Mouse (Mus musculus): Measurements from ENCODE around the gene Ugt2a3.
"Not testable (repeated sequence)": the region's sequence is repeated elsewhere in the genome, so short reads cannot be mapped to it uniquely, and the experiment has no call there.

Gene Ugt2a3

GRCm38 (mm10) chr5:87336961-87337697 lies at the start of gene Ugt2a3:
Gene Ugt2a3, minus strand, starts transcription at chr5:87337195.
- in situ Hi-C loops (cut with MboI; ENCODE audit: low pct_unique_long_range_greater_than_20kb in 1 of 2, low sequenced_read_pairs in 2 of 2, unreplicated experiment in 1 of 2): loop anchor here in 1 of 2 experiments (25.0 kb wide), 1 partner anchor 475 kb away; no protein-coding TSS in a partner anchor

GRCm38 (mm10) chr5:87380234-87380633 lies 43.2 kb upstream of the Ugt2a3 start:
- in situ Hi-C loops (cut with MboI; ENCODE audit: low pct_unique_long_range_greater_than_20kb in 1 of 2, low sequenced_read_pairs in 2 of 2, unreplicated experiment in 1 of 2): no loop called here

- in situ Hi-C loops (cut with MboI; ENCODE audit: low pct_unique_long_range_greater_than_20kb in 1 of 2, low sequenced_read_pairs in 2 of 2, unreplicated experiment in 1 of 2): no loop called here
Measured at GRCm38 (mm10) chr5:87379825-87380224, 42.8 kb upstream of the Ugt2a3 start.

- in situ Hi-C loops (cut with MboI; ENCODE audit: low pct_unique_long_range_greater_than_20kb in 1 of 2, low sequenced_read_pairs in 2 of 2, unreplicated experiment in 1 of 2): no loop called here
Measured at GRCm38 (mm10) chr5:87375874-87376383, 38.9 kb upstream of the Ugt2a3 start.

GRCm38 (mm10) chr5:87373502-87373863 lies 36.5 kb upstream of the Ugt2a3 start:
- in situ Hi-C loops (cut with MboI; ENCODE audit: low pct_unique_long_range_greater_than_20kb in 1 of 2, low sequenced_read_pairs in 2 of 2, unreplicated experiment in 1 of 2): no loop called here

DNA sequence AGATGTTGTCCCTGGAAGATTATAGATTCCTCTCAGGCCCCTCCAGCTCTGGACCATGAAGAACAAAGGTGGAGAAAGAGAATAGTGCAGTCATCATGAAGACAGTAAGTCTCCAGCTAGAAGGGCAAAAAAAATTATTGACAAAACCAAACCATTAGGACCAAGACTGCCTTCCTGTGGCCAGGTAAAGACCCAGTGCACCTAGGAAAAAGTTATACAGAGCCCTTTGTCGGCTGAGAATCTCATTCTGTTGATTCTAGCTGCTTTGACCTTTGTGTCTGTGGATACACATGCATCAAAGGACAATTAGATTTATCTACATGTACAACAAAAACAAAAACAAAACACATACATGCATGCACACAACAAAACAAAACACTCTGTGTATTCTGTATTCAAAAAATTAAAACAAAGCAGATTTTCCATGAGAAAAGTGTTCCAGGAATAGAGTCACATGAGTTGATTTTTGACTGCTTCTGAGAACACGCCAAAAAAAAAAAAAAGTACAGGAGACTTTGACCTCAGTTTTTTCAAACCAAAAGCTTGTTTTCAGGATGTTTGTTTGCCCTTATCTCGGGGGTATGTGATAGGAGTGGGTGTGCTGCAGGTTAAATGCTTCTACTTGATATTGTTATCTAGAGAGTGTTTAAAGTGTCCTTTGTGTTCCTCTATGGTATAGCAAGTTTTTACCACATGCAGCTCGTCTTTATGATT lies 36.0 kb upstream of the Ugt2a3 start:
- in situ Hi-C loops (cut with MboI; ENCODE audit: low pct_unique_long_range_greater_than_20kb in 1 of 2, low sequenced_read_pairs in 2 of 2, unreplicated experiment in 1 of 2): not testable (repeated sequence)

DNA sequence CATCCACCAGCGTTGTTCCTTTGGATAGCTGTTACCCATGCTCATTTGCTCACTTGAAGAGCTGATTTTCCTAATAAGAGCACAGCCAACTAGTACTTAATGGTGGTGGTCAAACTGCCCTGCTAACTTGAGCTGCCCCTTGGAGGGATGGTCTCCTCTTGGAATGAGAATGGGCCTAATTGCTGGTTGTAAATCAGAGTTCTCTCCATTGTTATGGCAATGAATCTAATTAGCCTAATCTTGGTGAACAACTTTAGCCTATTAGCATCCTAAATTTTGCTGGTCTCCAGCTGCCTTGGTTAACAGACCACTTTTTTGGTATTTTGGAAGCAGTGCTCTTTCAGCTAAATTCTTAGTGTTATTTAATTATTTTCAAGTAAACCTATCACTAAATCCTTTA lies 13.4 kb upstream of the Ugt2a3 start:
- in situ Hi-C loops (cut with MboI; ENCODE audit: low pct_unique_long_range_greater_than_20kb in 1 of 2, low sequenced_read_pairs in 2 of 2, unreplicated experiment in 1 of 2): no loop called here

DNA sequence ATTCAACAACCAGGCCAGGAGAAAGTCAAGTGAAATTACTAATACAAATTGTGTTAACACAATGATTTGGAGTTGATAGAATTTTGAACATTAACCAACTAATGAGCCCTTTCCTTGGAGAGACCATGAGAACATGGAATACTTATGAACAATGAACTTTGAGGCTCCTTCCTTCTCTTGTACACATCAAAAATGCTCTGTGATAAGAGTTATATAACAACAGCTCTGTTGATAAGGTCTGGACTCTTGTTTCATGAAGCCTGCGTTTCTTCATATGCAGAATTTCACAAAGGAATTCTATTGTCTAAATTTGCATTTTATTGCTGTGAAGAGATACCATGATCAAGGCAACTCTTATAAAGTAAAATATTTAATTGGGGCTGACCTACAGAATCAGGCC lies 12.2 kb upstream of the Ugt2a3 start:
- in situ Hi-C loops (cut with MboI; ENCODE audit: low pct_unique_long_range_greater_than_20kb in 1 of 2, low sequenced_read_pairs in 2 of 2, unreplicated experiment in 1 of 2): loop anchor here in 1 of 2 experiments (25.0 kb wide), 1 partner anchor 487 kb away; no protein-coding TSS in a partner anchor

GRCm38 (mm10) chr5:87347479-87348078 lies 10.6 kb upstream of the Ugt2a3 start:
- in situ Hi-C loops (cut with MboI; ENCODE audit: low pct_unique_long_range_greater_than_20kb in 1 of 2, low sequenced_read_pairs in 2 of 2, unreplicated experiment in 1 of 2): loop anchor here in 1 of 2 experiments (25.0 kb wide), 1 partner anchor 485 kb away; no protein-coding TSS in a partner anchor

GRCm38 (mm10) chr5:87340461-87340860 lies 3.5 kb upstream of the Ugt2a3 start:
- in situ Hi-C loops (cut with MboI; ENCODE audit: low pct_unique_long_range_greater_than_20kb in 1 of 2, low sequenced_read_pairs in 2 of 2, unreplicated experiment in 1 of 2): loop anchor here in 1 of 2 experiments (25.0 kb wide), 1 partner anchor 478 kb away; no protein-coding TSS in a partner anchor

DNA sequence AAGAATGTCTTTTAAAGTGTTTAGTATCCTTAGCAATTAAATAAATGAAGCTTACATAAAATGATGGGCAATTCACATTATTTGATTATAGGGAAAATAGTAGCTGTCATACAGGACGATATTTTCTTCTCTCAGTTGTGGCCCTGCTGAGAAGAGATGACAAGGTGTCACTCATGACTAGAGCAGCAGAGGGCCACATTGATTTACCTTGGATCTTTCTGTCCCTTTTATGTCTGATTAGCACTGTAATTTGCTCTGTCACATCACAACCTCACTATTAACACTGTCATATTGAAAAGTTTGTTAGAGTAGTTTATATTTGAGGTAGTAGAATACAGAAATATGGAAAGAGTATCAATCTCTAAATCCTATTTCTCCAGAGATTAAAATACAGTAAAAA lies 1.8 kb downstream of the Ugt2a3 start:
- in situ Hi-C loops (cut with MboI; ENCODE audit: low pct_unique_long_range_greater_than_20kb in 1 of 2, low sequenced_read_pairs in 2 of 2, unreplicated experiment in 1 of 2): loop anchor here in 1 of 2 experiments (25.0 kb wide), 1 partner anchor 473 kb away; no protein-coding TSS in a partner anchor

GRCm38 (mm10) chr5:87333584-87333983 lies 3.4 kb downstream of the Ugt2a3 start:
- in situ Hi-C loops (cut with MboI; ENCODE audit: low pct_unique_long_range_greater_than_20kb in 1 of 2, low sequenced_read_pairs in 2 of 2, unreplicated experiment in 1 of 2): loop anchor here in 1 of 2 experiments (25.0 kb wide), 1 partner anchor 471 kb away; no protein-coding TSS in a partner anchor

GRCm38 (mm10) chr5:87311392-87311791 lies 25.6 kb downstream of the Ugt2a3 start:
- in situ Hi-C loops (cut with MboI; ENCODE audit: low pct_unique_long_range_greater_than_20kb in 1 of 2, low sequenced_read_pairs in 2 of 2, unreplicated experiment in 1 of 2): loop anchor here in 1 of 2 experiments (25.0 kb wide), 1 partner anchor 449 kb away; no protein-coding TSS in a partner anchor

DNA sequence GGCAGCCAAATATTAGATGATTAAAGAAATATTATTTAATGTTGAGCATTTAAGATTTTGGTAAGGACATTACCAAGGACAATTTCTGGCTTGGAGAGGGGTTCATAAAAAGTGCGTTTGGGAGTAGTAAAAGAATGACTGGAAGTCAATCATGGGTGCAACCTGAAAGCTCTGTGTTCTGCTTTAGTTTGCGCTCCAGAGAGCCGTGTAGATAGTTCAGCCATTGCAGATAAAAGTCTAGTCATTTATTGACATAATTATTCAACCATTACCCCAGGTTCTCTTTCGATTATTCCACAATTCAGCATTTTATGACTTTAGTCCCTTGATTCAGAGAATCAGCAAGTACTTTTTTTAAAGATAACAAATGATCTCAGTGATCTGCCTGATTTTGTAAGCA lies 50.8 kb downstream of the Ugt2a3 start:
- in situ Hi-C loops (cut with MboI; ENCODE audit: low pct_unique_long_range_greater_than_20kb in 1 of 2, low sequenced_read_pairs in 2 of 2, unreplicated experiment in 1 of 2): not testable (repeated sequence)

DNA sequence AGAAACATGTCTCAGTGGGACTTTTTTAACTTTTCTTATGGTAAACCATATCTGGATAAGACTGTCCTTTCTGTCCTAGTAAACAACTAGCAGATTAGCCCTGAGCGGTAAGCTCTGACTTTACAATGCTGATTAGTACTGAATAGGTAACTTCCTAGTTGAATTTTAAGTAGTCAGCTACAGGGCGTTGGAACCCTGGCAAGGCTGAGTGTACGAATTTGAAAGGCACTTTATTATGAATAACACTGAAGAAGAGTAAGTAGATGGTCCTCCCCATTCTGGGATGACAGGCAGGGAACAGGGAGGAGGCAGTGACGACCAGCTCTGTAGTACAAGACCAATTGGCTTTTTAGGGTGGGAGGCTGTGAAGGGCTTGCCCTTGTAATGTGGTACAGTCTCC lies 61.0 kb downstream of the Ugt2a3 start:
- in situ Hi-C loops (cut with MboI; ENCODE audit: low pct_unique_long_range_greater_than_20kb in 1 of 2, low sequenced_read_pairs in 2 of 2, unreplicated experiment in 1 of 2): not testable (repeated sequence)

DNA sequence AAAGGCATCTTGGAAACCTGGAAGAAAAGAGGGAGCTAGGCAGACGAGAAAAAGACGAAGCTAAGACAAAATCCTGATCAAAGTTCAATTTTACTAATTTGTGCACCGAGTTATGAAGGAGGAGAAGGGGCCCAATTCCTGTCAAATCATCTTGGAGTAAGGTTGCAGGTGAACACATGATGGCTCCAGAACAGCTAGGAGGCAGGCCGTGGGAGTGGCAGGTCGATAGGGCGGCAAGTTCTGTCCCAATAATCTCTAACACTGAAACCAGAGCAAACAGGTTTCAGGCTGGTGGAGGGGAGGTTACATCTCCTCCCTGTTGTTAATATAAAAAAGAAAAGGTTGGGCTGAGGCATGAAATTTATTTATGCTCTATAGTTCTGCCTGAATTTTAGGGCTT lies 61.4 kb downstream of the Ugt2a3 start:
- in situ Hi-C loops (cut with MboI; ENCODE audit: low pct_unique_long_range_greater_than_20kb in 1 of 2, low sequenced_read_pairs in 2 of 2, unreplicated experiment in 1 of 2): no loop called here
